Mouse (Mus musculus): ENCODE measurements around the gene Galnt2.

DNA sequence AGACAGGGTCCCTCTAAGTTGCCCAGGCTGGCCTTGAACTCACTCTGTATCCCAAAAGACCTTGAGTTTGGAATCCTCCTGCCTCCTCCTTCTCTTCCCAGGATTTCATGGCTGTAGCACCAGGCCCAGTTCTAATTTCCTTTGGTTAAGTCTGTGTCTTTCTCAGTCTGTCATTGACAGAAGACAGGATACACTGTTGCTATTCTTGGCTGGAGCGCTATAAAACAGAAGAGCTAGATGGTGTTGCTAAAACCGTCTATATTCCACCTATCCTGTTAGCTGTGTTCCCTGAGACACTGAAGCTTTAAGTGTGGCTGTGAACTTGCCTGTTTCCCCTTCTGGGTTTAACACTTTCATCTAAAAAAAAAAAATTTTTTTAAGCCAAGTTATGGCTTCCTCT, 19.0 kb upstream of the Galnt2 start:
- no peak for TF ChIP-seq CTCF (IDR thresholded peaks at IDR 0.05; ENCODE audit: low read depth)
- TF ChIP-seq EP300 (IDR thresholded peaks at IDR 0.05; ENCODE audit: low read depth) = no peak

All from heart, postnatal 0 days (tissue).